Mouse (Mus musculus): Measurements from ENCODE around the gene Hist2h2aa1. TPM values are rescaled to one million over a fixed set of nuclear protein-coding genes. Genes with fewer than 3 reads are reported as not detected.
"Not testable (repeated sequence)": the region's sequence is repeated elsewhere in the genome, so short reads cannot be mapped to it uniquely, and the experiment has no call there.

Gene Hist2h2aa1
- polyA plus RNA-seq, 1 experiment from 2014 or later = 48.0 TPM

DNA sequence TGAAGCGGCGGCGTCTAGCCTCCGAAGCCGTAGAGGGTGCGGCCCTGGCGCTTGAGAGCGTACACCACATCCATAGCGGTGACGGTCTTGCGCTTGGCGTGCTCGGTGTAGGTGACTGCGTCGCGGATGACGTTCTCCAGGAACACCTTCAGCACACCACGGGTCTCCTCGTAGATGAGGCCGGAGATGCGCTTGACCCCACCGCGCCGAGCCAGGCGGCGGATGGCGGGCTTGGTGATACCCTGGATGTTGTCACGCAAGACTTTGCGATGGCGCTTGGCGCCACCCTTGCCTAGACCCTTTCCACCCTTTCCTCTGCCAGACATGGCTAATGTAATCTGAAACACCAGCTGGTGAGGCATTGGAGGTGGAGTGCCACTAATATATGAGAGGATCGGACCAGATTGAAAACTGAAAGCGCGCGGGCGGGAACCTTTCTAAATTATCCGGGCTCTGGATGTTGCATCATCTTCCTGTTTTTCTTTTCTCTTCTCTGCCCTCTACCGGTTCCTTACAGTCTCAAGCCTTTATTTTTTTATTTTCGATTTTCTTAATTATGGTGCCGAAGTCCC is 17.8 kb downstream of the Hist2h2aa1 start, which contains the start of gene Hist2h4:
Hist2h4 (minus strand) TSS at position 333 of the 572 bp plus-strand sequence.
- Histone ChIP-seq H3K27me3 (no peaks in the 10 kb centered on the region), H3K4me1 (peaks cover 35% of the 10 kb centered on the region), H3K4me3 (peak within 1 kb of the TSS; percentile 59), H3K9ac (peak within 1 kb of the TSS; percentile 86), H3K36me3 (ENCODE audit: poor library complexity, severe bottlenecking) (no peaks in the 10 kb centered on the region), H3K9me3 (replicated peaks) (no peaks in the 10 kb centered on the region), H3K4me2 (peak within 1 kb of the TSS; percentile 74), H3K27ac (peak within 1 kb of the TSS; percentile 98)
- WGBS = 1% methylated on average over 40 of the region's 40 CpGs
- peak; percentile 91 for ATAC-seq

DNA sequence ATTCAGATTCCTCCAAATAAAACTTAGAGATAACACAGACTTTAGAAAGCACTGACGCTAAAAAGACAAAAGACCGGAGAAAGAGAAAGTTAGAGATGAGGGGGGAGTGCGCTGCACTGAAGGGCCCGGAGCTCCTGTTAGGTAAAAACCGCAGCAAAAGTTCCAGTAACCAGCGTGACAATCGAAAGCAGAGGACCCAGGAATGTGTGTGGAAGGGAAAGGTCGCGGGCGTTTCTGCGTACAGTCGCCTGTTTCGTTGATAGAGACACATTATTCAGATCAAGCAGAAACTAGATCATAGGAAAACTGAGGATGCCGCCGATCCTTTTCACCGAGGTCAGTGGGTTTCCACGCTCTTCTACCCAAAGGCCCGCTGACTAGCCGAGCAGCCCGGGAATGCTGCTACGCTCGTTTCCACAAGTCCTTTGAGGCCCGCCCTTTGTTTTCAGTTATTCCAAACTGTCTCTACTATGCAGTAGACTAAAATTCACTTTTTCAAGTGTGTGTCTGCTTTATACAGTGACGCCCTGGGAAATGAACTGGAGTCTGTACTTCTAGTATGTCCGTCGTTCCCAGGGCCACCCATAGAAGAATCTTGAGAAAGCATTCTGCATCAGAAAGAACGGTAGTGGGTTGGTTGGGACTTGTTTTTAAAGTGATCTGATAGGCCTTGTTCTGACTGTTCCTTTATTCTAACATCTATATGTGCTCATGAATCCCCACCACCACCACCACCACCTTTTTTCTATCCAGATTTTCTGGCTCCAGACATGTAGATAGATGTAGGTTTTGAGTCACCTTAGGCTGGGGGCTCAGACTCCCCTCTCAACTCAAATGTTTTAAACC is 18.5 kb downstream of the Hist2h2aa1 start:
- Histone ChIP-seq H3K27me3 (no peaks in the 10 kb centered on the region), H3K27ac (peak overlapping the region; percentile 98), H3K9me3 (replicated peaks) (no peaks in the 10 kb centered on the region), H3K4me1 (peaks cover 38% of the 10 kb centered on the region), H3K36me3 (ENCODE audit: poor library complexity, severe bottlenecking) (no peaks in the 10 kb centered on the region), H3K9ac (peak overlapping the region; percentile 73), H3K4me3 (peak overlapping the region; percentile 59), H3K4me2 (peak overlapping the region; percentile 74)
- WGBS = 6% methylated on average over 27 of the region's 27 CpGs
- ATAC-seq = peak; percentile 50

DNA sequence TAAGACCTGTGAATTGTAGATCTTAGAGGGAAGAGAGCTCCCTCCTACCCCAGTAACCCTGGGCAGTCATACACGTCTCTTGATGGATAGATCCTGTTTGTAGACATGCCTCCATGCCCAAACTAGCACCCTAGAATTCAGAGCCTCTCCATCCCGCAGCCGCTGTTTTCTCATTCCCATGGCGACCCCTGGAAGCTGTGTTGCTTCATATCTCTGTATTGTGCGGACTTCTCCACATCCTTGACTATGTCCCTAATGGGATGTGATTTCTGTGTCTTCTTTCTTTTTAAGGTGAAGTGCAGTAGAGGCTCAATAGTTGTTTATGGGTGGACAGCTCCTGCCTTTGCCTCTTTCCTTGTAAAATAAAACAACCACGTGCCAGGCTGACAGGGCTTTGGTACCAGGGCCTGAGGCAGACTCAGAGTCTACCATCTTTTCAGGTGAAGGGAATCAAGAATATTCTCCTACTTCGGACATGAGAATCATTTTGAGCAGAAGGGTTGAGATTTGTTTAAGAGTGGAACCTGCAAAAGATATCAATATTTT is 19.2 kb downstream of the Hist2h2aa1 start:
- peak overlapping the region; percentile 74 for H3K4me2 ChIP-seq
- peak overlapping the region; percentile 59; the same call in 1 of the 2 replicates for H3K4me3 ChIP-seq
- ATAC-seq = no peak
- no peaks in the 10 kb centered on the region for H3K27me3 ChIP-seq
- peak overlapping the region; percentile 73 for H3K9ac ChIP-seq
- no peaks in the 10 kb centered on the region for H3K36me3 ChIP-seq (ENCODE audit: poor library complexity, severe bottlenecking)
- peaks cover 38% of the 10 kb centered on the region for H3K4me1 ChIP-seq
- H3K27ac ChIP-seq = peak overlapping the region; percentile 98
- H3K9me3 ChIP-seq (replicated peaks) = no peaks in the 10 kb centered on the region
- WGBS = 72% methylated on average over 7 of the region's 7 CpGs

DNA sequence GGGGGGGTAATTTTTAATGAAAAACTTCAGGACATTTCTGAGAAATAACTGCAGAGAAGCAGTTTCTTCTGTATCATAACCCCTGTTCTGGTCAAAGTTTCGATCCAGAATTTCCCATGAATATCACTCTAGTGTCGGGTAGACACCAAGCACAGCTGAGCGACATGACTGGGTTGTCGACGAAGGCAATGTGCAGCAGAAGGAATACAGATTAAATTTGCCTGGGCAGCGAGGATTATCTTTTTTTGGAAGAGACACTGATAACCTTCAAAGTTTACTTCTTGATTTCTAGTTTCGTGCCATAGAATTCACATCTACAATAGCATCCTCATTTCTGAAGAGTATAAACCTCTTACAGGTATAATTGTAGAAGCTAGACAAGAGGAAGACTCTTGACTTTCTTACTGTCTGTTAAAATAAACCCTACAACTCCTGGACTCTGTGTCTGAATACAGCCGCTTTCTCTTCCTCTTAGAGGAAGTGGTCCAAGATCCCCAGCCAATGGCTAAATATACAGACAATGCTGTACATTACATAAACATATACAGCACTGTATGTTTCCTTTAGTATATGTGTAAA is 20.9 kb downstream of the Hist2h2aa1 start:
- ATAC-seq = no peak
- 93% methylated on average over 8 of the region's 8 CpGs for WGBS
- no peaks in the 10 kb centered on the region for H3K36me3 ChIP-seq (ENCODE audit: poor library complexity, severe bottlenecking)
- no peak overlapping the region; the same call in 1 of the 2 replicates for H3K27ac ChIP-seq
- no peaks in the 10 kb centered on the region for H3K9me3 ChIP-seq (replicated peaks)
- peaks cover 43% of the 10 kb centered on the region for H3K4me1 ChIP-seq
- no peaks in the 10 kb centered on the region for H3K27me3 ChIP-seq
- no peak overlapping the region for H3K4me3 ChIP-seq
- no peak overlapping the region for H3K4me2 ChIP-seq
- no peak overlapping the region for H3K9ac ChIP-seq

DNA sequence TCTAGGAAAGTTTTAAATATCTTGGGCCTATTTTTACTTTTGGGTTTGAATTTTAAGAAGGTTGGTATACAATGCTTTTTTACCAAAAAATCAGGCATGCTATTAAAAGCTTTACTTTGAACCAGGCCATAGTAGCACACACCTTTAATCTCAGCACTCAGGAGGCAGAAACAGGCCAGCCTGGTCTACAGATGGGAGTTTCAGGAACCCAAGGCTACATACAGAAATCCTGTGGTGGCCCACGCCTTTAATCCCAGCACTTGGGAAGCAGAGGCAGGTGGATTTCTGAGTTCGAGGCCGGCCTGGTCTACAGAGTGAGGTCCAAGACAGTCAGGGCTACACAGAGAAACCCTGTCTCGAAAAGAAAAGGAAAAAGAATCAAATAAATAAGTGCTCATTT is 22.2 kb downstream of the Hist2h2aa1 start:
- Histone ChIP-seq H3K9me3 (replicated peaks) (no peaks in the 10 kb centered on the region), H3K4me1 (peaks cover 33% of the 10 kb centered on the region), H3K9ac (peak overlapping the region; percentile 58), H3K27me3 (no peaks in the 10 kb centered on the region), H3K36me3 (ENCODE audit: poor library complexity, severe bottlenecking) (no peaks in the 10 kb centered on the region), H3K4me2 (peak overlapping the region; percentile 56), H3K27ac (peak overlapping the region; percentile 85), H3K4me3 (peak overlapping the region; percentile 43; the same call in 1 of the 2 replicates)
- WGBS = 77% methylated on average over 4 of the region's 4 CpGs
- ATAC-seq = no peak

DNA sequence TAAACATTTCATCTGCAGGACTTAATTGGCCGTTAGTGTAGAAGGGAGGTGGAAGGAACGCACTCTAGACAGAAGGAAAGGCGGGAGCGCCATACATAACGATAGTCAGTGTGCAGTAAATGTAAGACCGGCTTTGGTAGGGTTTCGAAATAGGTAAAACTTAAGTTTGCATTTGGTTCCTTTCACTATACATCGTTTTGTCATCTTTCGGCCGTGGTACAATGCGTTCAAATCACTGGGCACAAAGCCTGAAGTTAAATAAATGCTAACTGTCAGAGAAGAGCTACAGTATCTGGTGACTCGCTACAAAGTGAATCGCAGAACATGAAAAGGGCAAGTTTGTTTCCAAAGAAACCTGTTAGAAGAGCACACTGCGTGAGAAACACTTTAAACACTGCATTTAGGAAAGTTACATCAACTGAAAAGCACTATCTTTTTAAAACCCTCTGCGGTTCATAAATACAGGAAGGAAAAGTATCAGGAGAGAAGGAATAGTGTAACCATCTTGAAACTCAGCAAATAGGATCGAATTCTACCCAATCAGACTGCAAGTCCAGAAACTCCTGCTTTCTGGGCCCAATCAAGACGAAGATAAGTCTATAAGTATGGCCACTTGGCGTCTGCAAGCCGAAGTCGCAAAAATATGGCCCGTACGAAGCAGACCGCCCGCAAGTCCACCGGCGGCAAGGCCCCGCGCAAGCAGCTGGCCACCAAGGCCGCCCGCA is 22.9 kb downstream of the Hist2h2aa1 start, which contains the start of gene Hist2h3b:
Hist2h3b (plus strand) TSS at position 604 of the 725 bp plus-strand sequence.
- Histone ChIP-seq H3K4me1 (peaks cover 33% of the 10 kb centered on the region), H3K9ac (peak within 1 kb of the TSS; percentile 86), H3K4me2 (peak within 1 kb of the TSS; percentile 88), H3K4me3 (peak within 1 kb of the TSS; percentile 60), H3K27ac (peak within 1 kb of the TSS; percentile 98), H3K27me3 (no peaks in the 10 kb centered on the region), H3K36me3 (ENCODE audit: poor library complexity, severe bottlenecking) (no peaks in the 10 kb centered on the region), H3K9me3 (replicated peaks) (no peaks in the 10 kb centered on the region)
- ATAC-seq = peak; percentile 62
- WGBS = 16% methylated on average over 28 of the region's 30 CpGs

DNA sequence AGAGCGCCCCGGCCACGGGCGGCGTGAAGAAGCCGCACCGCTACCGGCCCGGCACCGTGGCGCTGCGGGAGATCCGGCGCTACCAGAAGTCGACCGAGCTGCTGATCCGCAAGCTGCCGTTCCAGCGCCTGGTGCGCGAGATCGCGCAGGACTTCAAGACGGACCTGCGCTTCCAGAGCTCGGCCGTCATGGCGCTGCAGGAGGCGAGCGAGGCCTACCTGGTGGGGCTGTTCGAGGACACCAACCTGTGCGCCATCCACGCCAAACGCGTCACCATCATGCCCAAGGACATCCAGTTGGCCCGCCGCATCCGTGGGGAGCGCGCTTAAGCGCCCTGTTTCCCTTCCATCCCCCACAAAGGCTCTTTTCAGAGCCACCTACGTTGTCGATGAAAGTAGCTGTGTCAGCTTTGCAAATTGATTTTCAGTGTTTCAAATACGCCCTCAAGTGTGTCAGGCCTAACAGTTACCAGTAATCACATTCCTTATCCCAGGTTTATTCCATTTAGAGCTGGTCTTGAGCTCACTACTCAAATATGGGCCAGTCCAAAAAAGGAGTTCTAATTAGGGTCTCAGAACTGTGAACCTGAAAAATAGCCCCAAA is 23.6 kb downstream of the Hist2h2aa1 start:
- peak overlapping the region; percentile 88 for H3K4me2 ChIP-seq
- ATAC-seq = peak; percentile 48
- H3K9me3 ChIP-seq (replicated peaks); H3K36me3 ChIP-seq (ENCODE audit: poor library complexity, severe bottlenecking); H3K27me3 ChIP-seq: not testable (repeated sequence)
- peak overlapping the region; percentile 80 for H3K9ac ChIP-seq
- H3K4me3 ChIP-seq = peak overlapping the region; percentile 60
- peak overlapping the region; percentile 98 for H3K27ac ChIP-seq
- H3K4me1 ChIP-seq = peaks cover 28% of the 10 kb centered on the region
- WGBS = 1% methylated on average over 9 of the region's 44 CpGs

DNA sequence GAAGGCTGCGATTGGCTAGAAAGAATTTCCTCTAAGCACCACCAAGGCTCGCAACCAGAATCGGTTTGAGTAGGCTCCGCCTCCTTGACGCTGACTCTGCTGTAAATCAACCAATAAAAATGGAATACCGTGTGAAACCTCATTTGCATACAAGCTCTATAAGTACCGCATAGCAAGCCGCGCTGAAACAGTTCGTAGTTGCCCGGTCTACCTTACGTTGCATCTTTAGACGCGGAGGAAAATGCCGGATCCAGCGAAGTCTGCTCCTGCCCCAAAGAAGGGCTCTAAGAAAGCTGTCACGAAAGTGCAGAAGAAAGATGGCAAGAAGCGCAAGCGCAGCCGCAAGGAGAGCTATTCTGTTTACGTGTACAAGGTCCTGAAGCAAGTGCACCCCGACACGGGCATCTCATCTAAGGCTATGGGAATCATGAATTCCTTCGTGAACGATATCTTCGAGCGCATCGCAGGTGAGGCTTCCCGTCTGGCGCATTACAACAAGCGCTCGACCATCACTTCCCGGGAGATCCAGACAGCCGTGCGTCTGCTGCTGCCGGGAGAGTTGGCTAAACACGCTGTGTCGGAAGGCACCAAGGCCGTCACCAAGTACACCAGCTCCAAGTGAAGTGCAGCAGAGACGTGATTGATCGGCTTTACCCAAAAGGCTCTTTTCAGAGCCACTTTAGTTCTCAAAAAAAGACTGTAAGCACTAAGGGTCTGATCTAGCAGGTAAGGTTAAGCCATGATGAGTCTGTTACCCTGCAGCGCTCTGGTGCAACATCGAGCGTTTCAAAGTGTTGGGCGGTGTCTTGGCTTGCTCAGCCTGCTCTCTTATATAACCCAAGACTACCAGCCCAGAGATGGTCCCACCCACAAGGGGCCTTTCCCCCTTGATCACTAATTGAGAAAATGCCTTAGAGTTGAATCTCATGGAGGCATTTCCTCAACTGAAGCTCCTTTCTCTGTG is 24.5 kb downstream of the Hist2h2aa1 start, which contains the start of gene Hist2h2bb:
Hist2h2bb (plus strand) TSS at position 242 of the 964 bp plus-strand sequence.
- H3K9me3 ChIP-seq (replicated peaks) = no peaks in the 10 kb centered on the region
- peak within 1 kb of the TSS; percentile 88 for H3K4me2 ChIP-seq
- 1% methylated on average over 45 of the region's 45 CpGs for WGBS
- no peaks in the 10 kb centered on the region for H3K27me3 ChIP-seq
- H3K4me1 ChIP-seq = peaks cover 19% of the 10 kb centered on the region
- ATAC-seq = peak; percentile 97
- peak within 1 kb of the TSS; percentile 98 for H3K27ac ChIP-seq
- peak within 1 kb of the TSS; percentile 60 for H3K4me3 ChIP-seq
- H3K36me3 ChIP-seq (ENCODE audit: poor library complexity, severe bottlenecking) = no peaks in the 10 kb centered on the region
- peak within 1 kb of the TSS; percentile 86 for H3K9ac ChIP-seq

DNA sequence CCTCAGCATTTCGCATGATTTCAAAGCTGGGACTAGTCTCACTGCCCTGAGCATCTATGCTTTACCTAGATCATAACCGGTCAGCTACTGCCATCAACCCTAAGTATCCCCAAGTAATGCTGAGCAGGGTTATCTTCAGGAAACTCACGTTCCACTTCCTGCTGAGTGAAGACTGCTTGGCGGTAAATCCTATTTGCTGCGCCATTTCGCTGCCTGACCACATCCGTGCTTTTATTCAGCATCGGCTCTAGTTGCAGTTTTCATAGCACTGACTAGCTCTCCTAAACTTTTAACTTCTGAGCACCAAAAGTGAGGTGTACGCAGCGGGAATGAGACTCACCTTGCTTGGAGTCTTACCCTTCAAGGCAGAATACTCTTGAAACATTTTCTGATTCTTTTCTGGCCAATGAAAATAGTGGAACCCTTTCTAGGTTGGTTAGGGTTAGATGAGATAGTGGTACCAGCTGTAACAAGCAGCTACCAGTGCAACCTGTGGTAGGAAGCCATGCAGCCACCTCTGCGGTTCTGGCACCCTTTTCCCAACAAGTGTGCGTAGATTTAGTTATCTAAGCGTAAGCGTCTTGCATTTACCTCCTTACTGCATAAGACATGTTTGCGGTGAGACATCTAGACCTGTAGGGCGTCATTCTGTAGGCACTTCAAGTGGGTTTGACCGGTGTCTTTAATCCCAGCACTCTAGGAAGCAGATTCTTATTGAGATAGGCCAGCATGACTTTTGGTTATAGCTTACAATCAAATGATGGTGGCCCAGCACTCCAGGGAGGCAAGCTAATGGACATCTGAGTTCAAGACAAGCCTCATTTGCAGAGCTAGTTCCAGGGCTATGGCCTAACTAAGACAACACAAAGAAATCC is 28.5 kb downstream of the Hist2h2aa1 start:
- no peak overlapping the region for H3K9ac ChIP-seq
- ATAC-seq = no peak
- WGBS = 89% methylated on average over 17 of the region's 17 CpGs
- peaks cover 3% of the 10 kb centered on the region; the same call in 1 of the 2 replicates for H3K27me3 ChIP-seq
- H3K9me3 ChIP-seq (replicated peaks) = no peaks in the 10 kb centered on the region
- peaks cover 15% of the 10 kb centered on the region for H3K4me1 ChIP-seq
- H3K27ac ChIP-seq = no peak overlapping the region
- no peaks in the 10 kb centered on the region for H3K36me3 ChIP-seq (ENCODE audit: poor library complexity, severe bottlenecking)
- no peak overlapping the region for H3K4me2 ChIP-seq
- no peak overlapping the region for H3K4me3 ChIP-seq

Data from forebrain, embryonic 13.5 days (tissue).